Mouse (Mus musculus) heart, embryonic 13.5 days (tissue): Measurements from ENCODE around the gene Arrdc1. TPM values are rescaled to one million over a fixed set of nuclear protein-coding genes. Genes with fewer than 3 reads are reported as not detected.
A peak's percentile ranks its signal among the peaks of the same experiment; 100 is the strongest.
"Not testable (repeated sequence)": the region's sequence is repeated elsewhere in the genome, so short reads cannot be mapped to it uniquely, and the experiment has no call there.

Experiments
- ATAC-seq: fragments of 200-750 bp; cut with Nextera tagmentation; 2 replicates; pipeline ENCODE4 v1.8.0; 2017; ENCODE audit warnings: moderate TSS enrichment; ENCODE audit not compliant: insufficient number of reproducible peaks, low FRiP score, low TSS enrichment; ENCODE audit errors: extremely low read depth
- H3K27ac ChIP-seq: fragments of 300-500 bp; sonication (generic); replicated peaks from 2 replicates; pipeline ENCODE4 v1.5.1; 2015; ENCODE audit warnings: moderate library complexity, mild to moderate bottlenecking, inconsistent platforms
- H3K27me3 ChIP-seq: fragments of 300-500 bp; sonication (generic); replicated peaks from 2 replicates; pipeline ENCODE4 v1.6.1; 2015; ENCODE audit warnings: mild to moderate bottlenecking, inconsistent platforms
- H3K36me3 ChIP-seq: fragments of 300-500 bp; sonication (generic); 2 replicates; pipeline ENCODE4 v1.6.1; 2015; ENCODE audit warnings: mild to moderate bottlenecking, inconsistent platforms
- H3K4me1 ChIP-seq: fragments of 300-500 bp; sonication (generic); 2 replicates; pipeline ENCODE4 v1.6.1; 2015; ENCODE audit warnings: inconsistent platforms
- H3K4me2 ChIP-seq: fragments of 300-500 bp; sonication (generic); 2 replicates; pipeline ENCODE4 v1.6.1; 2015; ENCODE audit warnings: inconsistent platforms, mild to moderate bottlenecking, moderate library complexity
- H3K4me3 ChIP-seq: fragments of 300-500 bp; sonication (generic); 2 replicates; pipeline ENCODE4 v1.5.1; 2015; ENCODE audit warnings: moderate library complexity, mild to moderate bottlenecking, inconsistent platforms
- H3K9ac ChIP-seq: fragments of 300-500 bp; sonication (generic); 2 replicates; pipeline ENCODE4 v1.6.1; 2015; ENCODE audit warnings: inconsistent platforms, mild to moderate bottlenecking, moderate library complexity
- H3K9me3 ChIP-seq: fragments of 300-500 bp; sonication (generic); 2 replicates; pipeline ENCODE4 v1.6.1; 2016; ENCODE audit warnings: inconsistent platforms
- WGBS: fragments of 180-500 bp; shearing (Covaris S2); methylation state at CpG from one replicate; pipeline ENCODE4 v1.1.7; 2015; ENCODE audit warnings: mixed read lengths; 5-methylcytosine and 5-hydroxymethylcytosine counted together
- polyA plus RNA-seq: library from polyadenylated mRNA; unstranded; fragments of >200 nt; fragmentation: Nextera tagmentation; extraction: Ambion mirVana; gene quantifications from 2 replicates; pipeline ENCODE4 v1.2.1, GENCODE M21; 2015

The Arrdc1 gene
- polyA plus RNA-seq, 1 experiment from 2014 or later: 15.0 TPM

DNA sequence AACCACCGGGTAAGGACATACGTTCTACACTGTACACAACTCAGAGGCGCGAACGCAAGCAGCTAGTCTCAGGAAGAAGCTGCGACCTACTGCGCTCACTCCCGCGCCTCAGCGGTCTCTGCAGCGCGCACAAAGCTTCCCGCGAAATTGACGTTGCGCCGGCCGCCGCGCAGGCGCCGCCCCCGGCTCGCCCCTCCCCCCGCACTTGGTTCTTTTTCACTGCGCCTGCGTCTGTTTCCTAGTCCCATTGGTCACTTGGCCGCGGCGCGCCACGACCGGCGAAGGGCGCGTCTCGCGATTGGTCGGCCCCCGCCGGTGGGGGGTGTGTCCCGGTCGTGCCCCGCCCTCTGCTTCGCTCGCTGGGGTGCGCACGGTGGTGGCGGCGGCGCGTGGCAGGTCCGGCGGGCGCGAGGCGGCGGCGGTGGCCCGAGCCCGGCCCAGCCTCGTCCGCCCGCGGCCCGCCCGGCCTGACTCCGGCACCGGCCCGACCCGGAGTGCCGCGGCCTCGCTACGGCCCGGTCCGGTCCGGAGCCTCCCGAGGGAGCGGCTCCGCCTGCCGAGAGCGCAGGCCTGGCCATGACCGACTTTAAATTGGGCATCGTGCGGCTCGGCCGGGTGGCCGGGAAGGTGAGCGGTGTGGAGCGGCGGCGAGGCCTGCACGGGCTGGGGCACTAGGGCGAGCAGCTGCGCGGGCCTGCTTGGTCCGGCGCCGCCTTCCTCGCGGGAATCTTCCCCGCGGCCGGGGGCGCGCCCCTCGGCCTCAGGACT, 14.6 kb upstream of the Arrdc1 start, which contains the start of gene Zmynd19:
Gene Zmynd19 (plus strand): TSS at position 372 of the 768 bp plus-strand sequence.
- WGBS: under 1% methylated on average over 107 of the region's 108 CpGs
- H3K27ac ChIP-seq: peak within 1 kb of the TSS; percentile 57
- peak within 1 kb of the TSS; percentile 97 for H3K4me3 ChIP-seq
- H3K27me3 ChIP-seq: no peaks in the 10 kb centered on the region; the same call in 1 of the 2 replicates
- peak within 1 kb of the TSS; percentile 96 for H3K9ac ChIP-seq
- peaks cover 31% of the 10 kb centered on the region for H3K36me3 ChIP-seq
- peaks cover 17% of the 10 kb centered on the region for H3K4me1 ChIP-seq
- H3K9me3 ChIP-seq: no peaks in the 10 kb centered on the region
- H3K4me2 ChIP-seq: peak within 1 kb of the TSS; percentile 98
- ATAC-seq: peak; percentile 99

DNA sequence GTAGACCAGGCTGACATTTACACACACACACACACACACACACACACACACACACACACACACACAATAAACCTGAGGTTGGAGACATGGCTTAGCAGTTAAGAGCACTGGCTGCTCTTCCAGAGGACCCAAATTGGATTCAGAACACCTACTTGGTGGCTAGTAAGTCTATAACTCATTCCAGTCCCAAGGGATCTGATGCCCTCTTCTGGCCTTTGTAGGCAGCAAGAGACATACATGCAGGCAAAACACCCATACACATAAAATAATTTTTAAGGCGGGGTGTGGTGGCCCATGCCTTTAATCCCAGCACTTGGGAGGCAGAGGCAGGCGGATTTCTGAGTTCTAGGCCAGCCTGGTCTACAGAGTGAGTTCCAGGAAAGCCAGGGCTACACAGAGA, 9.3 kb upstream of the Arrdc1 start:
- H3K36me3 ChIP-seq, H3K9ac ChIP-seq, H3K4me3 ChIP-seq, ATAC-seq, H3K9me3 ChIP-seq, H3K27ac ChIP-seq, H3K4me2 ChIP-seq, H3K4me1 ChIP-seq: not testable (repeated sequence)
- H3K27me3 ChIP-seq: peaks cover 11% of the 10 kb centered on the region; the same call in 1 of the 2 replicates
- WGBS: 38% methylated on average over 2 of the region's 2 CpGs

DNA sequence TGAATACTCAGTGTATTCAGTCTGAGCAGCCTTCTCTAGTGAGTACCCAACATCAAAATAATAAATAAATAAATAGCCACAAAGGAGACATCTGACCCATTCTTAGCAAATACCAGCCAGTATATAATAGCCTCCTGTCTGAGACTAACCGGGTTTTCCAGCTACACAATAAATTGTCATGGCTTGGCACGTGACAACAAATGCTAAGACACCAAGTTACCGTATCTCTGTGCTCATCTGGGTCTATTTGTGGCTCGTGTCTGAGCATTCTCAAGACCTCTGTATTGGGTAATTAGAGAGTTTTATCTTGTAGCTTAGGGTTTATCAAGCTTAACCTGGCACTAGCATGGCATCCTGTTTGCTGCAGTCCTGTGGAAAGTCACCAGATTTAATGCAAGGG, 7.0 kb upstream of the Arrdc1 start:
- H3K27ac ChIP-seq: no peak overlapping the region
- no peaks in the 10 kb centered on the region for H3K4me1 ChIP-seq
- no peak overlapping the region for H3K4me2 ChIP-seq
- no peak overlapping the region for H3K9ac ChIP-seq
- H3K9me3 ChIP-seq: no peaks in the 10 kb centered on the region
- WGBS: 60% methylated on average over 4 of the region's 4 CpGs
- no peak overlapping the region for H3K4me3 ChIP-seq
- ATAC-seq: no peak
- H3K27me3 ChIP-seq: peaks cover 15% of the 10 kb centered on the region
- no peaks in the 10 kb centered on the region for H3K36me3 ChIP-seq

DNA sequence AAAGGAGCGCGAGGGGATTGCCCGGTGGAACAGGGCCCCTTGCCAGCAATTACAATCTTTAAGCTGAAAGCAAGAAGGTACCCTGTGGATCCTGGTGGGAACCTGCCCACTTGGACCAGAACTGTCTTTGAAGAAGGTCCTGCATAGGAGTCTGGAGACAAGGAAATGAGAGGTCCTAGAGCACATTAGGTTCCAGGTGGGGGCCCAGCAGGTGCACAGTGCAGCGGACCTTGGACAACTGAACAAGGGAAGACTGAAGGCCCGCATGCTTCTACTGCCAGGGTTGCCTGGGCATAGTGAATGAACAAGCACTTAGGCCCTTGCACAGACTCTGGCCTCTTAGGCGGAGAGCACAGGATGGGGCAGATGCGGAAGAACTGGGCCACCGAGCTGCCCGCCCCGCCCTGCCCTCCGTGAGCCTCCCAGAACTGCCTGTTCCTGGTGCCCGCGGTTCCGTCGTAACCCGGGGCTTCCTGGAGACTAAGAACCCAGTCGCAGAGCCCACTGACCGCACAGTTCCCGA, 550 bp downstream of the Arrdc1 start:
- Histone ChIP-seq H3K4me2 (peak overlapping the region; percentile 97), H3K36me3 (no peaks in the 10 kb centered on the region), H3K9ac (peak overlapping the region; percentile 84), H3K4me3 (peak overlapping the region; percentile 80), H3K4me1 (peaks cover 13% of the 10 kb centered on the region), H3K9me3 (no peaks in the 10 kb centered on the region), H3K27me3 (peaks cover 14% of the 10 kb centered on the region; the same call in 1 of the 2 replicates), H3K27ac (peak overlapping the region; percentile 34)
- 6% methylated on average over 19 of the region's 19 CpGs for WGBS
- peak; percentile 33; the same call in 1 of the 2 replicates for ATAC-seq

GRCm38 (mm10) chr2:24929593-24929992, 5.5 kb downstream of the Arrdc1 start:
- H3K9ac ChIP-seq: no peak overlapping the region
- H3K36me3 ChIP-seq: no peaks in the 10 kb centered on the region
- H3K4me1 ChIP-seq: peaks cover 10% of the 10 kb centered on the region; the same call in 1 of the 2 replicates
- ATAC-seq: no peak
- no peak overlapping the region for H3K27ac ChIP-seq
- H3K4me3 ChIP-seq: no peak overlapping the region
- H3K4me2 ChIP-seq: no peak overlapping the region
- no peaks in the 10 kb centered on the region for H3K9me3 ChIP-seq
- WGBS: 85% methylated on average over 5 of the region's 5 CpGs
- peaks cover 5% of the 10 kb centered on the region; the same call in 1 of the 2 replicates for H3K27me3 ChIP-seq

DNA sequence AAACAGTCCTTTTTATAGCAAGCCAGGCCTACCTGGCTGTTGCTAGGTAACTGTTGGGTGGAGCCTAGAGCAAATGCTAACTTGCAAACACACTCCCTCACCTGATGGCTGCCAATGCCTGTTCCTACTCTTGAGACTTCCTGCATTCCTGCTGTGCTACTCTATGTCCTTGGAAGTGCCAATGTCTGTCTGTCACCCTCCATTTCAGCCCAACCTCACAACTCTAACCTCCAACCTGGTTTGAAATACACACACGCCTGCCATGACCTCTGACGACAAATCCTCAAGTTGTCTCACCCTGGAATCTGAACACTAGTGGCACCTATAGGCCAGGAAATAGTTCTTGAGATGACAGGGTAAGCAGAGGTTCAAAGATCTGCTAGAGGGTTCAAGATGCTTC, 5.9 kb downstream of the Arrdc1 start:
- no peak overlapping the region for H3K27ac ChIP-seq
- H3K4me1 ChIP-seq: peaks cover 6% of the 10 kb centered on the region; the same call in 1 of the 2 replicates
- peaks cover 5% of the 10 kb centered on the region; the same call in 1 of the 2 replicates for H3K27me3 ChIP-seq
- no peak overlapping the region for H3K9ac ChIP-seq
- 43% methylated on average over 2 of the region's 2 CpGs for WGBS
- no peaks in the 10 kb centered on the region for H3K36me3 ChIP-seq
- H3K4me2 ChIP-seq: no peak overlapping the region
- H3K4me3 ChIP-seq: no peak overlapping the region
- ATAC-seq: no peak
- no peaks in the 10 kb centered on the region for H3K9me3 ChIP-seq

DNA sequence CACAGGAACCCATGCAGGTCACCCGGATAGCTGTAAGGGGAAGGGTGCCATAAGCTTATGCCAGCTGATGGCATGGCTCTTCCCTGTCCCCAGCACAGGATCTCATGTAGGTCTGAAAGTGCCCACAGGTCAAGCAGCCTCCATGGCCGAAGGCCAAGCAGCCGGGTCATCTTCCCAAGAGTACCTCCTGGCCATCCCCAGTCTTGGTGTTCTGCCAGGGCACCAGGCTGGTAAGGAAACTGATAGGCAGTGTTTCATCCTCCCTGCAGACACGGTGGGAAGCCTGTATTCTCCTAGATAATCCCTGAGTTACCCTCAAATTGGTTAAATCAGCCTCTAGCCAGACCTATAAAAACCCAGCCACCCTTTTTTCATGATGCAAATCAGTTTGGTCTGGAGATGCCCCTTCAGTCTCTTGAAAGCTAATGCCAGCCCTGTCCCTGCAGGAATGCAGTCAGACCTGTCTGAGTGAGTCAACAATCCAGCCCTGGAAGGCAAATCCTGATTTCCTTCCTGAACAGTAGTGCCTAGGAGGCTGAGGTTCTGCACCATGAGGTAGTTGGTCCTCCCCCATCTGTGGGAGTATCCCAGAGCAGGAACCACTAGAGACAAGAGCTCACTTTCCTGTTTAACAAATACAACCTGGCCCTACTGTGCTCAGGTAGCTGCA, 7.1 kb downstream of the Arrdc1 start:
- H3K27ac ChIP-seq: no peak overlapping the region

DNA sequence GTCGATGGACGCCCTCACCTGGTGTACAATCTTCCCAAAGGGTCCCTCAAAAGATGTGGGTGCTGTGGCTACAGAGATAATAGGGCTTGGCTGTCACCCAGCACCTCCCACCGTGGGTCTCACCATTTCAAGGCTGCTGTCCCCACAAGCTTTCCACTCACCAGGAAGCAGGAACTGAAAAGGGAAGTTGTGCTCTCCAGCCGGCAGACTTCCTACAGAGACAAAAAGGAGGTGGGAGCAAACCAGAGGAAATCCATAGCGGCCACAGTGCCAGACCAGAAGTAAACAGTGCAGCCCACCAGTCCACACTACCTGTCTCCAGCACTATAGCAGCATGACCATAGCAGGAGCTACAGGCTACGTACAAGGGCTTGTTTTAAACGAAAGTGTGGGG, 8.1 kb downstream of the Arrdc1 start:
- H3K9ac ChIP-seq: no peak overlapping the region
- no peak overlapping the region for H3K27ac ChIP-seq
- no peak overlapping the region for H3K4me3 ChIP-seq
- H3K4me1 ChIP-seq: 0 out of 2 replicates have a peak, but pooled peaks cover 2% of the 10 kb centered on the region
- no peaks in the 10 kb centered on the region for H3K36me3 ChIP-seq
- no peaks in the 10 kb centered on the region for H3K9me3 ChIP-seq
- no peaks in the 10 kb centered on the region; the same call in 1 of the 2 replicates for H3K27me3 ChIP-seq
- no peak overlapping the region for H3K4me2 ChIP-seq
- 57% methylated on average over 7 of the region's 7 CpGs for WGBS
- no peak for ATAC-seq

More for the DNA sequence above, 7.1 kb downstream of the Arrdc1 start:
- WGBS: 57% methylated on average over 4 of the region's 4 CpGs
- no peak for ATAC-seq
- no peaks in the 10 kb centered on the region for H3K9me3 ChIP-seq
- H3K9ac ChIP-seq: no peak overlapping the region
- H3K4me2 ChIP-seq: no peak overlapping the region
- H3K4me1 ChIP-seq: 0 out of 2 replicates have a peak, but pooled peaks cover 2% of the 10 kb centered on the region
- no peaks in the 10 kb centered on the region for H3K36me3 ChIP-seq
- no peak overlapping the region for H3K4me3 ChIP-seq
- H3K27me3 ChIP-seq: no peaks in the 10 kb centered on the region; the same call in 1 of the 2 replicates

GRCm38 (mm10) chr2:24926345-24926964, 8.6 kb downstream of the Arrdc1 start:
- Histone ChIP-seq H3K27me3 (no peaks in the 10 kb centered on the region; the same call in 1 of the 2 replicates), H3K9me3 (no peaks in the 10 kb centered on the region), H3K9ac (no peak overlapping the region), H3K36me3 (no peaks in the 10 kb centered on the region), H3K4me3 (no peak overlapping the region), H3K4me1 (0 out of 2 replicates have a peak, but pooled peaks cover 2% of the 10 kb centered on the region), H3K4me2 (no peak overlapping the region), H3K27ac (no peak overlapping the region)
- no peak for ATAC-seq
- WGBS: 77% methylated on average over 9 of the region's 9 CpGs

DNA sequence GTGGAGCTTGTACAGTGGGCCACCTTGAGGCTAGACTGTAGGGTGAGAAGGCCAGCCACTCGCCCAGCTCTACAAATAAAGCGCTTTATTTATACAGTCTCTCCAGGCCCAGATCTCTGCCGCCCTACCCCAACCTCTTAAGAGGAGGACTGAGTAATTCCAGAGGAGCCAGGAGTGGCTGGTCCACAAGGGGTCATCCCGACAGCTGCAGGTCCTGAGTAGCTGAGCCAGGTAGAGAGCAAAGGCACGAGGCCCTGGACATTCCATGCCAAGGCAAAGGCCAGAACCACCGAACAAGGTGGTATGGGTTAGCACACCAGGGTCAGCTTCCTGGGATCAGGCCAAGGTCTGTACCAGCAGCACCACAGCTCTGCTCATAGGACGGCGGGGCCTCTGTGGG, 9.8 kb downstream of the Arrdc1 start:
- no peaks in the 10 kb centered on the region; the same call in 1 of the 2 replicates for H3K27me3 ChIP-seq
- WGBS: 64% methylated on average over 8 of the region's 8 CpGs

DNA sequence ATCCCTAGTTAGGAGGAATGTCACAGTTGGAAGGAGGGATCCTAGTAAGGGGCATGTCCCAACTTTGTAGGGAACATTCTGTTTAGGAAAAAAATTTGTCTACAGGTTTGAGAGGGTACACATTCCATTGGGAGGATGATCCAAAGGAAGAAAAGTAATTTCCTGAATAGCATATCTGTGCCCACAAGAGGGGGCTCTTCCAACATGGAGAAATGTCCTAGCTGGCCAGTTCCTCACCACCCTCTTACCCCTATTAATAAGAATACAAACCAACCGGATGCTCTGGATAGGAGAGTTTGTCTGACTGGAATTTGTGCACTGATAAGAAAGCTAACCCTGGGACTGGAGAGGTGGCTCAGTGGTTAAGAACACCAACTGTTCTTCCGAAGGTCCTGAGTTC, 11.5 kb downstream of the Arrdc1 start:
- Histone ChIP-seq H3K27me3 (no peaks in the 10 kb centered on the region; the same call in 1 of the 2 replicates), H3K9ac (no peak overlapping the region), H3K4me2 (no peak overlapping the region), H3K27ac (no peak overlapping the region), H3K4me3 (no peak overlapping the region), H3K36me3 (no peaks in the 10 kb centered on the region), H3K4me1 (0 out of 2 replicates have a peak, but pooled peaks cover 5% of the 10 kb centered on the region), H3K9me3 (no peaks in the 10 kb centered on the region)
- 44% methylated on average over 2 of the region's 2 CpGs for WGBS
- no peak for ATAC-seq

More for the DNA sequence above, 9.8 kb downstream of the Arrdc1 start:
- Histone ChIP-seq H3K9me3 (no peaks in the 10 kb centered on the region), H3K9ac (no peak overlapping the region), H3K4me2 (no peak overlapping the region), H3K36me3 (no peaks in the 10 kb centered on the region), H3K4me3 (no peak overlapping the region), H3K4me1 (0 out of 2 replicates have a peak, but pooled peaks cover 3% of the 10 kb centered on the region), H3K27ac (no peak overlapping the region)
- ATAC-seq: no peak
